Mouse (Mus musculus): ENCODE measurements at regions not wholly inside any gene's neighbourhood (a gene's known extent, or its start where the extent isn't known, plus 50 kb on each side); places are given as distances from the start of the nearest gene placed in this dataset.

DNA sequence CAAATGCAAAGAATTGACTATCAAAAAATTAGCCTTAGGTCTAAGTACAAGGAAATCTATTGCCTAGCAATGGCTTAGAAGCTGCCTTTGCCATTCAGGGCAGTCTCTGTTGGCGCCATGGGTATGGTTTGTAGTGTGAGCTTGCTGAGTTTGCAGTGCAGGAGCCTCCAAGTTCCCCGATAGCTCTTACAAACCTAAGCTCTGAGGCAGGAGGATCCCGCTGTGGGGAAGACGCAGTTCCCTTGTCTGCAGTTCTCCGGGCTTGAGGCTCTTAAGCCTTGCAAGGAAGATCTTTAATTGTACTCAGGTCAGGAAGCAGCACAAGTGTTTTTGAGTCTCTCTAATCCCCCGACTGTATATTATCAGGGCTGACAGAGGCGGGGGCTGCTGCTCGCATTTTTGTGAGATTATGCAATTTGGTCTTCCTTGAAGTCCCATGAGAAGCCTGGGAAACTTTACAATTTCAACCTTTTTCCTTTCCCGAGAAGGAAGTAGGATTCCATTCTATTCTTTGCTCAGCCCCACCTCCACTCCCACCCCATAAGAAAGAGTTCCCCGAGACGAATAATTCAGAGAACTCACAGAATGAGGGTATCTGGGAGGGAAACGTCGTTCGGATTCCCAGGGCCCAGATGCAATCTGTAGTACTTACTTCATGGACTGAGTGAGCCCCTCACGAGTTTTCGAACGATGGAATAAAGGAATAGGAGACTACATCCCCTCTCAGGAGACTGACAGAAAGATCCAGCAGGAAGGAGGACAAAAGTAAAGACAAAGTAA lies 99.0 kb upstream of the Mark1 start:
- TF ChIP-seq CTCF (IDR thresholded peaks at IDR 0.05; ENCODE audit: extremely low read depth, insufficient read depth, low read length), result no peak
- TF ChIP-seq POLR2A (IDR thresholded peaks at IDR 0.05; ENCODE audit: extremely low read depth, insufficient read depth, low read length), result no peak

All from cortical plate, adult 2 months (tissue).